In genomic region chr6:3365609-3366008, GRCm38 (mm10) we compare ENCODE assay signal across 4 mouse cellular contexts. TPM values are rescaled to one million over a fixed set of nuclear protein-coding genes. Genes with fewer than 3 reads are reported as not detected.
DNase-seq lines count a peak whose midpoint lies in the region; ATAC-seq and TF ChIP-seq lines count a peak whose summit lies in the region.
"Not testable (repeated sequence)": the region's sequence is repeated elsewhere in the genome, so short reads cannot be mapped to it uniquely, and the experiment has no call there.

No protein-coding gene starts in this region.

- WGBS in intestine, embryonic 15.5 days: 67% methylated on average over 1 of the region's 1 CpGs
- 71% methylated on average over 1 of the region's 1 CpGs for WGBS in intestine, embryonic 16.5 days
- WGBS in intestine, postnatal 0 days: 38% methylated on average over 1 of the region's 1 CpGs

- H3K9me3 ChIP-seq in intestine, embryonic 15.5 days; intestine, embryonic 16.5 days (ENCODE audit: control insufficient read depth, low read length); intestine, postnatal 0 days (ENCODE audit: control insufficient read depth): not testable (repeated sequence)

- H3K36me3 ChIP-seq in intestine, embryonic 15.5 days; intestine, embryonic 16.5 days (ENCODE audit: control insufficient read depth, insufficient read depth, low read length); intestine, postnatal 0 days (ENCODE audit: control insufficient read depth, insufficient read depth): not testable (repeated sequence)

- H3K4me3 ChIP-seq in intestine, embryonic 15.5 days (replicated peaks); intestine, embryonic 16.5 days (ENCODE audit: low read length); intestine, postnatal 0 days (ENCODE audit: low read depth, low read length): not testable (repeated sequence)

- not testable (repeated sequence) for H3K4me1 ChIP-seq in intestine, embryonic 15.5 days (replicated peaks); intestine, embryonic 16.5 days (ENCODE audit: control insufficient read depth, insufficient read depth, low read length); intestine, postnatal 0 days (replicated peaks; ENCODE audit: control insufficient read depth, insufficient read depth, low read length)

- peak; percentile 18 for DNase-seq in ZHBTc4 (ENCODE audit: low read depth, low spot score)

- H3K9ac ChIP-seq in intestine, embryonic 15.5 days; intestine, embryonic 16.5 days (ENCODE audit: low read depth, low read length); intestine, postnatal 0 days (ENCODE audit: low read depth, low read length): not testable (repeated sequence)

- H3K27ac ChIP-seq in intestine, embryonic 15.5 days; intestine, embryonic 16.5 days (ENCODE audit: low read length); intestine, postnatal 0 days (ENCODE audit: low read depth, low read length): not testable (repeated sequence)

- not testable (repeated sequence) for H3K27me3 ChIP-seq in intestine, embryonic 15.5 days (replicated peaks); intestine, embryonic 16.5 days (replicated peaks; ENCODE audit: control insufficient read depth, insufficient read depth, low read length); intestine, postnatal 0 days (replicated peaks; ENCODE audit: control insufficient read depth, insufficient read depth, low read length)

- H3K4me2 ChIP-seq in intestine, embryonic 15.5 days (replicated peaks); intestine, embryonic 16.5 days (ENCODE audit: low read depth, low read length); intestine, postnatal 0 days (replicated peaks; ENCODE audit: low read depth): not testable (repeated sequence)

- TF ChIP-seq CTCF in intestine, postnatal 0 days (IDR thresholded peaks at IDR 0.05; ENCODE audit: low read depth): not testable (repeated sequence)

- peak; percentile 55; the same call in 1 of the 2 replicates for ATAC-seq in intestine, embryonic 15.5 days
- ATAC-seq in intestine, embryonic 16.5 days: peak; percentile 86
- peak; percentile 84 for ATAC-seq in intestine, postnatal 0 days

RNA-seq across cellular contexts. Expression of gene Samd9l, which starts 33.8 kb away (rescaled TPM):
- polyA plus RNA-seq in intestine, embryonic 15.5 days (2015; fragmentation: Nextera tagmentation; extraction: Ambion mirVana): 7.1 and 9.4 TPM in 2 replicates
- 8.8 and 11.1 TPM in 2 replicates for polyA plus RNA-seq in intestine, embryonic 16.5 days (2015; fragmentation: Nextera tagmentation; extraction: Ambion mirVana)
- polyA plus RNA-seq in intestine, postnatal 0 days (2015; fragmentation: Nextera tagmentation; extraction: Ambion mirVana): 26.1 and 28.2 TPM in 2 replicates
